Mouse (Mus musculus) embryonic stem cell, embryonic (primary cell): ENCODE measurements around the gene Pik3c2g.

Source experiments
- CTCF ChIA-PET, 4 experiments: fragments of 300-600 bp in 2 of 4; fragments of 350-600 bp in 2 of 4; sonication (Branson Sonifier 250); formaldehyde crosslinking; loops; one replicate each; lab custom pipeline; 2022; ENCODE audit warnings: inconsistent platforms in 2 of 4; lab: Charles Lee
- POLR2A ChIA-PET, 4 experiments: fragments of 300-600 bp in 2 of 4; fragments of 350-600 bp in 2 of 4; sonication (Branson Sonifier 250); formaldehyde crosslinking; loops; one replicate each; lab custom pipeline; 2022; ENCODE audit warnings: antibody characterized with exemption in 4 of 4, inconsistent platforms in 1 of 4; lab: Charles Lee

The Pik3c2g gene

GRCm38 (mm10) chr6:139586892-139587291, at the start of gene Pik3c2g:
Gene Pik3c2g, plus strand, starts transcription at chr6:139587221.
- ChIA-PET POLR2A (no interaction called here), CTCF (no interaction called here)

DNA sequence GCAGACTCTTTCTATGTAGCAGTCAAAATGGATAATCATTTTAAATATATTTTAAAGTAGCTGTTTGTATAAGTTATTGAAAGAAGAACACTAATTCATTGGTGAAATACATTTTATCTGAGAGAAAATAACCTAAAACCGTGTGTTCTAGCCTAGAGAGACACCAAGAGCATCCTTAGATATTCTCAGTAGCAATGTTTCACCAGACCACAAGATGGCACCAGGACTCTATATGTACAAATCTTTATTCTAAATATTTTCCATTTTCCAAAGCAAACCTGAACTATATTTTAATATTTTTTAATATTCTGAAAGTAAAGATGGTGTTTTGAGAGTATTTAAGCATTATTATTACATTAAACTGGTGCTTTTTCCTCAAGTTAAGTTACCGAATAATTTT, 48.6 kb upstream of the Pik3c2g start:
- ChIA-PET CTCF (no interaction called here), POLR2A (no interaction called here)

DNA sequence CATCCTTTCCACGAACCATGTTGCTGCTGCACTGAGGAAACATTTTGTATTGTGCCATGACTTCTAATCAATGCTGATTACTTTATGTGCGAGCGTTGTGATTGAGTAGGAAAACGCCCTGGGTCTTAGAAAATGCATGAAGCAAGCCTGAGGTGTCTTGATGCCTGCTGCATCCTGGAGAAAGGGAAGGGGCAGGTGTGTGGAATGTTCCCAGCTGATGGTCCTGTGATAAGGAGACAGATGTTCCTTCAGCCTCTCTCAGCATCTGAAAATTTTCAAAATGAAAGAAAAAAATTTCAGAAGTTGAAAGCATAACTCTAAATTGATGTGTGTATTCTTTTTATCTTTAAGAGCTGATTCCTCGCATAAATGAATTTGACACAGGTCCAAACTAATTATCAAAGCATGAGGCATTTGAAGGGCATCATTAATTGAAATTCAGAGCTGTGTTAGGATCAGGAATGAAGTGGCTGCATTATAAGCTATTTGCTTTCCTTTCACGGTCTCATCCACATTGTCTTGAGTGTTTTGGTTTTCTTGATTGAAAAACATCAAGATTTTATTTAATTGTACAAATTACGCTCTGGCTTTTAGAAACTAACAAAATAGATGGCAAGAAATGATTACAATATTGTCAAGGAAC, 31.4 kb upstream of the Pik3c2g start:
- CTCF ChIA-PET = no interaction called here

DNA sequence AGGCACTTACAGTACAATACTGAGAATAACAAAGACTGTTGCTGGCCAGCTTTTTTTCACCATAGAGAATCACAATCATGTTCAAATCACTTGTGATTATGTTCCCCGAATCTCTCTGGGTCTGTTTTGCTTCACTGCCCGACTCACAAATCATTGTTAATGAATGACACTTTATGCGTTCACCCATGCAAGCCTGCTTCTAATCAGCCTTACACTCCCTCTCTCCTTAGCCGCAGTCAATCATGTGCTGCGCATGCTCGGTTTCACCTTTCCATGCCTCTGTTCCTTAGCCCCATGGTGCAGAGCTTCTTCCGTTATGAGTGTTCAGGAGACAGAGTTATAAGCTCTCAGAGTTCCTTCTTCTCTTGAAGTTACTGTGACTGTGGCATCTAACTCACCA, 17.8 kb upstream of the Pik3c2g start:
- ChIA-PET POLR2A (no interaction called here), CTCF (no interaction called here)

More for the DNA sequence above, 31.4 kb upstream of the Pik3c2g start:
- POLR2A ChIA-PET = no interaction called here

DNA sequence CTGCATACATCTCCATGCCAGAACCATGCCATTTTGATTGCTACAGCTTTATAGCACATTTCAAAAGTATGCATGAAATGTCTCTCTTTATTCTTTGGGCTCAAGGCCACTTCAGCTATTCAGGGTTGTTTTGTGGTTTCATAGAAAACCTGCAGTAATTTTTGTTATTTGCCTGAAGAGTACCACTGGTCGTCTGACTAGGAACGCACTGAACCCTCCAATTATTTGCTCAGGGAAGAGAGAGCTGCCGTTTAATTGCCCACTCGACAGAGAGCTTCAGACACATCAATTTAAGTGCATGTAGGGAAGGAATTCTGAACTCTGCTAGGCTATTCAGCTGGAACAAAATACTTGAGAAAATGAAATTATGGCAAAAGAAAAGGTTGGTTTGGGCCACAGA, 11.2 kb upstream of the Pik3c2g start:
- ChIA-PET POLR2A (no interaction called here), CTCF (interaction anchor here in 2 of 4 experiments (1.2 to 1.4 kb wide), 2 partner anchors 12 to 13 kb away, joined by 3 to 10 read pairs; no protein-coding TSS in a partner anchor)

DNA sequence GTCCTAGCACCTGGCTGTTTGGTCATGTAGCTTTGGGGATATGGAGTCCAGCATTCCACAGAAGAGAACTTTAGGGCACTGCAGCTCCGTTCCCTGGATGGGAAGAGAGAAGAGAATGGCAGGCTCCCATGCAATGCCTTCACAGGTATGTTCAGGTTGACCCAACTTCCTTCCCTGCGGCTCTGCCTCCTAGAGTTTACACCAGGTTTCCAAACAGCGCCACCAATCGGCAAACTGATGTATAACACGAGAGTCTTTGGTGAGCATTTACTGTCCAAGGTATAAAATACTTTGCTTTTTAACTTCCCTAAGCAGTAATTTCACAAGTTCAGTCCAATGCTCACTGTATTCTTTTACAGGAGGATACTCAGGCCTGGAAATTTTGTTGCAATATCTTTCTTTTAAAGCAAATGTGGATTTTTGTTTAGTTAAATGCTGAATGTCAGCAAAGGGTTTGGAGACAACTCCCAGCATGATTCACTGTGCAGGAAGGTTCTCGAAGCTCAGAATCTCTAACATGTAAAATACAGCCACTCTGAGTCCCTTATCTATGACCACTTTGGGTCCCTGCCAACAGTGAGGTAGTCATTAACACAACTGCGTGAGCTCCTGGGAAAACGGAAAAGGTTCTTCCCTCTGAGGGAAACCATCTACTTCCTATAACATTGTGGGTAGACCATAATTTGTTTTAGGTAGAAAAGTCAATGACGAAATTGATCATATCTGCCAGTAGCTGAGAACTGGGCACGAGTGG, 10.6 kb upstream of the Pik3c2g start:
- CTCF ChIA-PET = interaction anchor here (0.6 to 1.4 kb wide), 5 partner anchors 12 to 944 kb away, joined by 3 to 10 read pairs (median 3); no protein-coding TSS in a partner anchor
- POLR2A ChIA-PET = interaction anchor here in 1 of 4 experiments (0.6 kb wide), 1 partner anchor 30 kb away, joined by 4 read pairs; no protein-coding TSS in a partner anchor

DNA sequence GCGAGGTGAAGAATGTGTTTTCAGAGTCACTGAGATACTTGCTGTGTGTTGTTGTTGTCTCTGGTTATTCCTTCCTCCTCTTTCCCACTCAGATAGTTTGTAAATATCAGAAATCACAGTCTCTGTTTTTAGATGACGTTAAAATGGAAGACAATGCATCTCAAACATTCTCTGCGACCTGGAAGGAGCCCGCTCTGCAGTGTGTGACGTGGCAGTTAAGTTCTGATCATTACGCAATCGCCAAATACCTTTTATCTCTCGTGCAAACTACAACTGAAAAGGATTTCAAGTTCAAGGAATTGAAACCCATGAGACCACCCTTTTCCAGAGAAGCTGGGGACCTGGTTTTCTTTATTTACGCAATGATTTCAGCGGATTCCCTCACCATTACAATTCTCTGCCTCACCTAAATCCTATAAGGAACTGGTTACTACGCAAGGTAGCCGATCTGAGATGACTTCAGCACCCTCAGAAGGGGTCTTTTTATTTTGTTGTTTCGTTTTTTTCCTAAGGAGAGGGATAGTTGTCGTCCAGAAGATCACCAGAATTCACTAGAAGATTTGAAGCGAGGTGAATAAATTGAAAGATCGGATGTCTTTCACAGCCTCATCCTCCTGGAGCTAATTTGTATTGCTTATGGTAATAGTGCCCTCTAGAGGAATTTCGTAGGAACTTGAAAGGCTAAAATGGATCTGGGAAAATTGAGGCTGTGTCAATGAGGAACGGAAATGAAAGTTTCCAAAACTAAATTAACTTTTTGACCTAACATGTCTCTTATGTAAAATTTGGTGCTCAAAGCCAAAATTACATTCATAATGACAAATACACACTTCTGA, 9.8 kb upstream of the Pik3c2g start:
- POLR2A ChIA-PET = interaction anchor here in 1 of 4 experiments (0.6 kb wide), 1 partner anchor 30 kb away, joined by 4 read pairs; no protein-coding TSS in a partner anchor
- CTCF ChIA-PET = interaction anchor here in 3 of 4 experiments (0.6 to 1.4 kb wide), 5 partner anchors 11 to 1295 kb away, joined by 3 to 5 read pairs (median 3); no protein-coding TSS in a partner anchor

- POLR2A ChIA-PET = no interaction called here
- CTCF ChIA-PET = no interaction called here
These were observed 457 bp downstream of the Pik3c2g start for GRCm38 (mm10) chr6:139587478-139587877.

DNA sequence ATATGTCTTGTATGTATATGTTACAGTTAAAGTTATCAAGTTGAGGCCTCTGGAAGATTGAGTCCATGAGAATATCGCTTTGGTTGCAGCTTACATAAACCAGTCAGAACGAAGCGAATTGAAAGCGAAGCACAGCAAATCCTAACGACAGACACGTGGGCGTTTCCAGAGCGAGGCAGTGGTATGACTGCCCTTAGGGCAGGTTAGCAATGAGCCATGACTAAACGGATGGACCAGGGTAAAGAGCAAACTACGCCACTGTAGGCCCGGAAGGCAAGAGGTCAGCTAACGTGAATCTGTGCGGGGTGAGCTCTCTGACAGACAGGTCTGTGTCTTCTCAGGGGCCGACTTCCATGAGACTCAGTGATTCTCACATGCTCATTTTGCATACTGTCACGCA, 1.4 kb downstream of the Pik3c2g start:
- ChIA-PET POLR2A (no interaction called here), CTCF (interaction anchor here in 3 of 4 experiments (0.8 to 2.1 kb wide), 4 partner anchors 12 to 42 kb away, joined by 3 to 10 read pairs (median 3); no protein-coding TSS in a partner anchor)

DNA sequence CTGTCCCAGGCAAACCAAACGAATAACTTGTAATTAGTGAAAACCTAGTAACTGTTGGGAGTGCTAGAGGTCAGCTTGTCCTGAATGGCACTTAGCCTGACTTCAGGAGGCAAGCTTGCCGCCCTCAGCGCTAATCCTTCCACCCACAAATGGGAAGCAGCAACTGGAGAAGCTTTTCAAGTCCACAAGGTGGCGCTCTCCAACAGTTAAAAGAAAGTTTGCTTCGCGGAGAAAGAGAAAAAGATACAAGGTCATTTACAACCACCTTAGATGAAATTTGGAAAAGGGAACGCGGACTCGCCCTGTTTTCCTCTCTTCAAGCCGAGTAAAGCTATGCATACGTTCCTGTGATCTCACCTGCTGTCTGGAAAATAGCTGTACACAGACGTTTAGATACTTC, 2.3 kb downstream of the Pik3c2g start:
- POLR2A ChIA-PET = interaction anchor here in 1 of 4 experiments (0.7 kb wide), 1 partner anchor 306 kb away, joined by 4 read pairs; no protein-coding TSS in a partner anchor
- CTCF ChIA-PET = interaction anchor here (0.6 to 2.1 kb wide), 13 partner anchors 11 to 1165 kb away, joined by 3 to 10 read pairs (median 3); no protein-coding TSS in a partner anchor

- CTCF ChIA-PET = interaction anchor here in 3 of 4 experiments (0.5 to 2.1 kb wide), 3 partner anchors 14 to 927 kb away, joined by 3 to 10 read pairs (median 3); no protein-coding TSS in a partner anchor
- POLR2A ChIA-PET = no interaction called here
These were observed 2.8 kb downstream of the Pik3c2g start for GRCm38 (mm10) chr6:139589854-139590253.

DNA sequence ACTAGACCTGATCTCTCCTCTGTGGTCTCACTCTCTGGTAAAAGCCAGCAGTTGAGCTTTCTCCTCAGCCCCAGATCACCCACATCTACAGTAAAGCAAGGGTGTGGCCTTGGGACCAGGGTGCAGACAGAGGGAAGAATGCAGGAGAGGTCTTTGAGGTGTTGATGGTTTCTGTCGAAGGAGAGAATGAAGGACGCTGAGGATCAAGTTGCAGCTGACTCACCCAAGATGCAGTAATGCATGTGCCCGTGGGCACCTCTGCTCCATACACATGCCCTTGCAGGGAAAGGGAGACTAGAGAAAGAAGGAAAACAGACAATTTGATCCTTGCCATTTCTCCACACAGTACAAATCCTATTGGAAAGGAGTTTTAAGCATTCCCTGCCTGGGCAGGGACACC, 5.1 kb downstream of the Pik3c2g start:
- CTCF ChIA-PET = no interaction called here
- POLR2A ChIA-PET = no interaction called here

DNA sequence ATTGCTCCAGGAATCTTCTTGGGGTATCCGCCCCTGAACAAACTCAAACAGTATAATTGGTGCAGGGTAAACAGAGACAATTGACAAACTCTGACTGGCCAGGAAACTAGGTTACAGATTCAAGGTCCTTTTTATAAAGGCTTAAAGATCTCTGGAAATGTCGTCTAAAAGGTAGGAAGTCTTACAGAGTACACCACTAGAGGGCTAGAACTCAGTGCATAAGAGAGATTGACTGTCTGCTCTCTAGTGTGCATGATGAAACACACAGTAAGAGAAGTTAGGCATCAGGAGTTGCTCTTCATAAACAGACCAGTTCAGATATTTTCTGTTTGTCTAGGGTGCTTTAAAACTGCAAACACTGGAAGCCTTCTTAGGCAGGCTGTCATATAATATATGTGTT, 9.4 kb downstream of the Pik3c2g start:
- ChIA-PET POLR2A (no interaction called here), CTCF (no interaction called here)

- ChIA-PET POLR2A (no interaction called here), CTCF (no interaction called here)
These were observed 12.2 kb downstream of the Pik3c2g start for GRCm38 (mm10) chr6:139599216-139599615.

DNA sequence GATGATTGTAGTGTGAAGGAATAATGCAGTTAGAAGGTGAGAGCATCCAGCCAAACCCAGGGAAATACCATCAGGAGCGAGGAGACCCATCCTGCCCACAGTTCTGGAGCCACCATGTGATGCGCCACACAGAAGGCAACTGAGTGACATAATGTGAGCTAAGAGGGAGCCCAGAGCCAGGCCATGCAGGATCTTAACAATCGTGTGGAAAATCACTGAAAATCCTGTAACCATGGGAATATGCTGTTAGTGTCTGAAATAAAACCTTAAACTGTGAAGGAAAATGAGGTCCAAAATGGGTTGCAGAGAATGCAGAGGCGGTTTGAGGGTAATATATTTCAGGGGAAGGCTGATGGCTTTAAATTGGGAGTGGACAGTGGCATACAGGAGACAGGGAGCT, 31.8 kb downstream of the Pik3c2g start:
- POLR2A ChIA-PET = interaction anchor here in 1 of 4 experiments (1.2 kb wide), 1 partner anchor 13 kb away, joined by 3 read pairs; no protein-coding TSS in a partner anchor
- CTCF ChIA-PET = no interaction called here

GRCm38 (mm10) chr6:139624756-139625155, 37.7 kb downstream of the Pik3c2g start:
- POLR2A ChIA-PET = no interaction called here
- CTCF ChIA-PET = no interaction called here

GRCm38 (mm10) chr6:139634561-139634960, 47.5 kb downstream of the Pik3c2g start:
- ChIA-PET CTCF (interaction anchor here in 1 of 4 experiments (0.6 kb wide), 2 partner anchors 448 to 461 kb away, joined by 3 to 6 read pairs; no protein-coding TSS in a partner anchor), POLR2A (interaction anchor here in 1 of 4 experiments (0.6 kb wide), 1 partner anchor 788 kb away, joined by 3 read pairs; no protein-coding TSS in a partner anchor)

DNA sequence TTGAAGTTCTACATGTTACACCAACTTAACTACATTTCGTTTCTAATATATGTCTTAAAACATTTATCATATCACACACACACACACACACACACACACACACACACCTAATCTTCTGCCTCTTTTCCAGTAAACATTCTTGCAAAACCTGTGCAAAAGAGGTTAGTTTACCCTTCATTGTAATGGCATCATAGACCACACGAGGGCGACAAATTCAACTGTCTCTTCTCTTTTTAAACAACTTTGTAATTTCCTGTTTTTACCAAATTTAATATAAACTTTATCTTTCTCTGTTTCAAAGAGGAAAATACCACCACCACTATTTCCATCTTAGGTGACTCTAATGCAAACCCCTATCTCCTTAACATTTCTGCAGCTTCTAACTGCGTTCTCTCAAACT, 68.4 kb downstream of the Pik3c2g start:
- ChIA-PET POLR2A (no interaction called here), CTCF (interaction anchor here in 1 of 4 experiments (0.7 kb wide), 1 partner anchor 424 kb away, joined by 4 read pairs; no protein-coding TSS in a partner anchor)

- CTCF ChIA-PET = no interaction called here
- POLR2A ChIA-PET = no interaction called here
These were observed 75.4 kb downstream of the Pik3c2g start for GRCm38 (mm10) chr6:139662462-139662861.
